Mouse (Mus musculus): ENCODE measurements around the gene Lamb1. TPM values are rescaled to one million over a fixed set of nuclear protein-coding genes. Genes with fewer than 3 reads are reported as not detected.

Lamb1 gene
- polyA plus RNA-seq, 1 experiment from 2014 or later, result 290 TPM

DNA sequence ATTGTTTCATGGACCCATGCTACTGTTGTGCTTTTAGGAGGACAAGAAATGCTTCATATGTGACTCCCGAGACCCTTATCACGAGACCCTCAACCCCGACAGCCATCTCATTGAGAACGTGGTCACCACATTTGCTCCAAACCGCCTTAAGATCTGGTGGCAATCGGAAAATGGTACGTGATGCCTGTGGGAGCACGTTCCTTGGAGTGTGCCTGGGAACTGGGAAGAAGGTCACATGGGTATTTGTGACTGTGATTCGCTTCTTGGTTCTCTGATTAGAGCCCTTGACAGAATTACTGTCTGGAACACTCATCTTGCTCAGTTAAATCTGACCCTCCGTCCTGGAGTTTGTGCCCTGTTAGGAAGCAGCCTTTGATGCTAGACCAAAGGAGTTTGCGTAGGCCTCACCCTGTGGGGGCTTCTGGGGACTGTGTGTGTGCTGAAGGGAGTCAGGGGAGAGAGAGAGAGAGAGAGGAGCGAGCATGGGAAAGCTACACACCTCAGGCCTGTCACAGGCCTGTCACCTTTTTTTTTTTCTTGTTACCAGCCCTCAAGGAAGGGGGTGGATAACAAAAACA lies 4.1 kb downstream of the Lamb1 start:
- POLR2A ChIA-PET, result interaction anchor here (0.7 to 2.6 kb wide), 3 partner anchors 26 to 54 kb away, joined by 3 to 16 read pairs (median 5); no protein-coding TSS in a partner anchor
- no peak for DNase-seq (ENCODE audit: low read depth, low spot score)
- TF ChIP-seq CTCF (IDR thresholded peaks at IDR 0.05), result no peak
- no peak for ATAC-seq
- in situ Hi-C loops (cut with MboI; ENCODE audit: low pct_unique_long_range_greater_than_20kb), result loop anchor here (5.0 kb wide), 3 partner anchors 33 to 142 kb away; no protein-coding TSS in a partner anchor
- CTCF ChIA-PET, result interaction anchor here (1.5 to 1.7 kb wide), 3 partner anchors 11 to 30 kb away, joined by 3 to 4 read pairs (median 3); no protein-coding TSS in a partner anchor
- H3K27me3 ChIP-seq, result no peaks in the 10 kb centered on the region

DNA sequence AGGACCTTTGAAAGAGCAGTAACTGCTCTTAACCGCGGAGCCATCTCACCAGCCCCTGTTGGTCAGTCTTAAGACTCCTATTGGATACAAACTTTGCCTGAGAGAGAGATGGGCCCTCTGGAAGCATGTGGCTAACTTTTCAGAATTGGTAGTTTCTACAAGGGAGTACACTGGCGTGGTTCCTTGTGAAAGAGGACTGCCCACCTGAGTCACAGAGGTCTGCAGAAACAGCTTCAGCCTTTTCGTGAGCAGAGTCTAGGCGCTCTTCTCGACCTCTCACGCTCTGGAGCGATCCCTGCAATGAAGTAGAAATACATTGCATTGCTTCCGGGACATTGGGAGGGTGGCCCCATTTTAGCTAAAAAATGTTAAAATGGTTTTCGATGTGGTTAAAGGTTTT lies 5.3 kb downstream of the Lamb1 start:
- in situ Hi-C loops (cut with MboI; ENCODE audit: low pct_unique_long_range_greater_than_20kb), result no loop called here
- DNase-seq (ENCODE audit: low read depth, low spot score), result no peak
- ChIA-PET CTCF (interaction anchor here (1.6 to 1.7 kb wide), 2 partner anchors 21 to 28 kb away, joined by 3 read pairs; no protein-coding TSS in a partner anchor), POLR2A (interaction anchor here (0.6 to 2.6 kb wide), 5 partner anchors 15 to 113 kb away, joined by 3 to 16 read pairs (median 3); no protein-coding TSS in a partner anchor)
- ATAC-seq, result no peak
- no peaks in the 10 kb centered on the region for H3K27me3 ChIP-seq
- TF ChIP-seq CTCF (IDR thresholded peaks at IDR 0.05), result no peak

DNA sequence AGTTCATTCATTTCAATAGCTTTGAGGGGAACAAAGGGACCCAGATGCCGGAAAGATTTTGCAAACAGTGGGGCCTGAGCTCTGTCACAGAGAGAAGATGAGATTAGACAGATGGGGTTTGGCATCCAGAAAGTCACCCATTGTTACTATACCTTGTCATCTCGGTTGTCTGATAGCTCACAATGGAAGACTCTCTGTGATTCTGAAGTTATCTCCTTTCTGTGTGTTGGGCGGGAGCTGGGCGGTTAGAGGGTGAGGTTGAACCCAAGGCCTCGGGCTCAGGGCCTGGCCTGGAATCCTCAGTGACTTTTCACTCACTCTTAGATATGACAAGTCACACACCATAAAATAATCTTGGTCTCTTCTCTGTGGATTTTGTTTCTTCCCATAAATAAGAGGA lies 5.7 kb downstream of the Lamb1 start:
- ATAC-seq (no peak), DNase-seq (ENCODE audit: low read depth, low spot score) (no peak)
- POLR2A ChIA-PET, result interaction anchor here (0.6 to 2.6 kb wide), 5 partner anchors 15 to 113 kb away, joined by 3 to 16 read pairs (median 3); no protein-coding TSS in a partner anchor
- no peak for TF ChIP-seq CTCF (IDR thresholded peaks at IDR 0.05)
- CTCF ChIA-PET, result interaction anchor here (1.5 to 1.7 kb wide), 3 partner anchors 20 to 139 kb away, joined by 3 to 4 read pairs (median 3); no protein-coding TSS in a partner anchor
- no peaks in the 10 kb centered on the region for H3K27me3 ChIP-seq
- in situ Hi-C loops (cut with MboI; ENCODE audit: low pct_unique_long_range_greater_than_20kb), result no loop called here

DNA sequence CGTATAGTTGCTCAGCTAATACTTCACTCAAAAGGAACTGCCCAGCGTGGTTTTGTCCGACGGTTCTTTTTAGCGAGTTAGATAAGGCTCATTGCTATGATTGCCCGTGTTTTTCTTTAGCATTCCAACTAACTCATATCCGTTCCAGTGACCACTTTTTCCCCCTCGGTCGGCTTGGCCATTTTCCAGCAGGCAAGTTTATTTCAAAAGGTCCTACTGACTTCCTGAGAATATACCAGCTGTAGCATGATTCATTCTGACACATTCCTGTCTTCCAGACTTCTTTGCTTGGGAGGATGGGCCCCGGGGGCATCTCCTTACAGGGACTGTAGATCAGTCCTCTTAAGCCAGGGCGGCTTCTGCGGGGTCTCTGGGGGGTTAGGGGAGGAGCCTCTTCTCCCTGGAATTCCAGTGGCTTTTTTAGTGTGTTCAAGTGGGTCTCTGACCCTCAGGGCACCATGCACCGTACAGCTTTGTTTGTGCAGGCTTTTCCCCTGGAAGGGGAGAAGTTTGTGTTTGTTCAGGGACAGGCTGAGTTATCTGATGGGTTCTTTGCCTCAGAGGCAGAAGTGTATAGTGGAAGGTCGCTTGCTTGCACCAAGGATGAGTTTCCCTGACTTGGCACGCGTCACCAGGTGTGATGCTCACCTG lies 6.5 kb downstream of the Lamb1 start:
- in situ Hi-C loops (cut with MboI; ENCODE audit: low pct_unique_long_range_greater_than_20kb), result no loop called here
- CTCF ChIA-PET, result interaction anchor here (1.5 kb wide), 1 partner anchor 140 kb away, joined by 4 read pairs; no protein-coding TSS in a partner anchor
- peak; percentile 86 for ATAC-seq
- H3K27me3 ChIP-seq, result no peaks in the 10 kb centered on the region
- POLR2A ChIA-PET, result interaction anchor here (0.9 to 2.6 kb wide), 2 partner anchors 21 to 24 kb away, joined by 3 to 16 read pairs; no protein-coding TSS in a partner anchor
- no peak for TF ChIP-seq CTCF (IDR thresholded peaks at IDR 0.05)
- peak; percentile 98 for DNase-seq (ENCODE audit: low read depth, low spot score)

DNA sequence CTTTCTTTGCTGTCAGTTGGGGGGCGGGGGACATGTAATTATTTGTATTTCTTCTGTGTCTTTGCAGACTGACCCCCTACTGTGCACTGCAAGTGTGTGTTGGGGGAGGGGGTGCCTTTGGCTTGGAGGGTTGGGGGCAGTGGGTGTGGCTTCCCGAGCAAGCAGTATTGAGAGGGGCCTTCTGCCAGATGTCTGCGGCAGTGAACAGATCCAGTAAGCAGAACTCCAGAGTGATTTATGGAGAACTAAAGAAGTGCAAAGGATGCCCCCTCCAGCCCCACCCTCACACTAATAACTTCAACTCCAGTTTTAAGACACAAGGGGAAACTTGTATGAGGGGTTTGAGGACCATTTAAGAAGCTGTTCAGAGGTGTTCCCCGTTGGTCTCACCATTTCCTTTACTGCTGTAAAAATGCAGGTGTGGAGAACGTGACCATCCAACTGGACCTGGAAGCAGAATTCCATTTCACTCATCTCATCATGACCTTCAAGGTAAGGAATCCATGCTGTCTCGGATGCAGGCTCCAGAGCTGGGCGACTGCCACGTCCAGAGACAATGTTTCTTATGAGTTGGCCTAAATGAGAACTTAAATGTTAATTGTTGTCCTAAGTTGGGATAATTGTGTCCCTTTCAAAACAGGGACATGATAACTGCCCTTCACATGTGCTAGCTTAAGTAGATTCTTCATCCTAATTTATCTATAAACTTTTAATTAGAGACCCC lies 7.1 kb downstream of the Lamb1 start:
- in situ Hi-C loops (cut with MboI; ENCODE audit: low pct_unique_long_range_greater_than_20kb), result no loop called here
- H3K27me3 ChIP-seq, result no peaks in the 10 kb centered on the region
- CTCF ChIA-PET, result interaction anchor here (1.5 kb wide), 1 partner anchor 140 kb away, joined by 4 read pairs; no protein-coding TSS in a partner anchor
- POLR2A ChIA-PET, result no interaction called here
- ATAC-seq (no peak), DNase-seq (ENCODE audit: low read depth, low spot score) (no peak)
- TF ChIP-seq CTCF (IDR thresholded peaks at IDR 0.05), result no peak

DNA sequence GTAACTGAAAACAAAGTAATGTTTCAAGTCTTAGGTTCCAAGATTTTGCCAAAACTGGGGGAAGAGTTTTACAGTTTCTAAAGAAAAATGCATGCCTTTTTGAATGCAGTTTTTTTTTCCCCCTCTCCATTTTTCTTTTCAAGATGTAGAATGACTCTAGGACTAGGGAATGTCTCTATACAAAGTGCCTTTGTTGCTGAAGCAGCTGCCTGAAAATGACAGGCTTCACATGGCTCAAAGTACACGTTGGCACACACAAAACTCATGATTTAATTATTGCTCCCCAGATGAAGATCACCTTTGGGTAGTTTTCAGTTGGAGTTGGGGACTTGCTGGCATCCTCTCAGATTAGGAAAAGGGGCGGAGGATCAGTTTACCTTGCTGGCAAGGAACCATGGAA lies 7.8 kb downstream of the Lamb1 start:
- TF ChIP-seq CTCF (IDR thresholded peaks at IDR 0.05), result no peak
- no peaks in the 10 kb centered on the region for H3K27me3 ChIP-seq
- ChIA-PET POLR2A (interaction anchor here (0.6 kb wide), 1 partner anchor 9 kb away, joined by 3 read pairs; no protein-coding TSS in a partner anchor), CTCF (no interaction called here)
- no peak for ATAC-seq
- in situ Hi-C loops (cut with MboI; ENCODE audit: low pct_unique_long_range_greater_than_20kb), result no loop called here
- no peak for DNase-seq (ENCODE audit: low read depth, low spot score)

DNA sequence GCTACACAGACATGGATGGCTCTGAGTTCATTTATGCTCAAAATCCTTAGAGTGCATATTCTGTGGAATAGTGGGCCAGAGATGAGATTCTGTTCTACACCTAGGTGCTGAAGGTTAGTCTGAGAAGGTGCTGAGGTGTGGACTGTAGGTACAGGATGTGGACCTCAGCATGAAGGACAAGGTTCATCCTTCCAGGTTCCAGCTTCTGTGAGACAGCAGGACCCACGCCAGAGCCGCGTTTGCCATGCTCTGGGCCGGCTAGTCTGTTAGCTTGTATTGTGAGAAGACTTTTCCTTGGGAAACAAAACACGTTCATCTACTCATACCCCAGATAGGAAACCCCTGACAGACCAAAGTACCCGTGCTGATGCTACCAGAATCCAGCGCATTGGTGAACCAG lies 8.6 kb downstream of the Lamb1 start:
- no peak for TF ChIP-seq CTCF (IDR thresholded peaks at IDR 0.05)
- CTCF ChIA-PET, result interaction anchor here (1.0 kb wide), 1 partner anchor 16 kb away, joined by 3 read pairs; no protein-coding TSS in a partner anchor
- in situ Hi-C loops (cut with MboI; ENCODE audit: low pct_unique_long_range_greater_than_20kb), result no loop called here
- H3K27me3 ChIP-seq, result no peaks in the 10 kb centered on the region
- ATAC-seq (no peak), DNase-seq (ENCODE audit: low read depth, low spot score) (no peak)
- POLR2A ChIA-PET, result interaction anchor here (0.7 kb wide), 1 partner anchor 23 kb away, joined by 3 read pairs; no protein-coding TSS in a partner anchor

DNA sequence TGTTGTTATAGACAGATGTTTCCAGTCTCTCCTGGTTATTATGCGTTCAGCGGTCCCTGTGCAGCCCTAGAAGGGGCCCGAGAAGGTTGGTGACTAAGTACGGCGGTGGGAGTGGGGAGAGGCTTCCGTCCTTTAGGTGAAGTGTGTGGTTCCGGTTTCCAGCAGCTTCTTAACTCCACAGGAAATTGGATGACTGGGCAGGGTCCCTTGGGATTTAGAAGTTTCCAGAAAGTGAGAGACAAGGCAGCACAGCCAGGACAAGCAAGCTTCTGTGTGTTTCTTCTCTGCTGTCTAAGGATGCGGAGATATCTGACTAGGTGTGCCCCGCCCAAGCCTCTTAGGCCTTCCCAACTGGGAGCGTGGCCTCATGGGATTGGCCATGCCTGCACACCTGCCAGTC lies 10.4 kb downstream of the Lamb1 start:
- in situ Hi-C loops (cut with MboI; ENCODE audit: low pct_unique_long_range_greater_than_20kb), result no loop called here
- no peak for DNase-seq (ENCODE audit: low read depth, low spot score)

DNA sequence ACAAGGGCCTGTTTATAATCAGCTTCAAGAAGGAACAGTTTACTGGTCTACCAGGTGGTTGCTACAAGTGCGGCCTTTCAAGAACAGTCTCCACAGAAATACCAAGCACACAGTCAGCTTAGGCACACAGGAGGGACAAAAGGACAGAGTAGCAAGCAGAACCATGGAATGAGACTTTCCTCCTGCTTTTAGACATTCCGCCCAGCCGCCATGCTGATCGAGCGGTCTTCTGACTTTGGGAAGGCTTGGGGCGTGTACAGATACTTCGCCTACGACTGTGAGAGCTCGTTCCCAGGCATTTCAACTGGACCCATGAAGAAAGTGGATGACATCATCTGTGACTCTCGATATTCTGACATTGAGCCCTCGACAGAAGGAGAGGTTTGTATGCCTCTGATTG lies 13.2 kb downstream of the Lamb1 start:
- ChIA-PET POLR2A (no interaction called here), CTCF (no interaction called here)
- DNase-seq (ENCODE audit: low read depth, low spot score) (no peak), ATAC-seq (no peak)
- in situ Hi-C loops (cut with MboI; ENCODE audit: low pct_unique_long_range_greater_than_20kb), result no loop called here
- no peak for TF ChIP-seq CTCF (IDR thresholded peaks at IDR 0.05)
- H3K27me3 ChIP-seq, result no peaks in the 10 kb centered on the region

More for the DNA sequence above, 10.4 kb downstream of the Lamb1 start:
- no peaks in the 10 kb centered on the region for H3K27me3 ChIP-seq
- ChIA-PET CTCF (interaction anchor here (1.4 kb wide), 1 partner anchor 149 kb away, joined by 3 read pairs; no protein-coding TSS in a partner anchor), POLR2A (interaction anchor here (0.9 kb wide), 1 partner anchor 10 kb away, joined by 3 read pairs; no protein-coding TSS in a partner anchor)
- ATAC-seq, result no peak
- TF ChIP-seq CTCF (IDR thresholded peaks at IDR 0.05), result no peak

DNA sequence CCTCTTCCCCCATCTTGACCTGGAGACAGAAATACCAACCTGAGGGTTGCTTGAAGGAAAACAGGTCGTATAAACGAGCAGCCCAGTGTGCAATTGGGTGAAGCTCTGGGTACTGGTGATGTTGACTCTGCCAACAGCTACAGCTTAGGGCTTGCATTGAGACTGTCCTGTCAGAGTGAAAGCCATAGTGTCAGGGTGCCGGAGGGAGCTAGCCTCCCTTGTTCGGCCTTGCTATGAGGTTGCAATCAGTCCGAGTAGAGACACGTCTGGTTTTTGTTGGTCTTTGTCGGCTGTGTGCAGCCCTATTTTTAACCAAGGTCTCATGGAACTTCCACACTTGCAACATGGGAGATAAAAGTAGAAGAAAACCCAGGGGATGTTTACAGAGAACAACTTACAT lies 15.3 kb downstream of the Lamb1 start:
- TF ChIP-seq CTCF (IDR thresholded peaks at IDR 0.05), result no peak
- ChIA-PET CTCF (interaction anchor here (1.0 to 1.1 kb wide), 2 partner anchors 12 to 36 kb away, joined by 3 to 4 read pairs; no protein-coding TSS in a partner anchor), POLR2A (no interaction called here)
- no peak for ATAC-seq
- H3K27me3 ChIP-seq, result no peaks in the 10 kb centered on the region
- no peak for DNase-seq (ENCODE audit: low read depth, low spot score)
- in situ Hi-C loops (cut with MboI; ENCODE audit: low pct_unique_long_range_greater_than_20kb), result no loop called here
